Mouse (Mus musculus) embryonic facial prominence, embryonic 14.5 days (tissue): ENCODE measurements around the gene Casp8. TPM values are rescaled to one million over a fixed set of nuclear protein-coding genes. Genes with fewer than 3 reads are reported as not detected.
A peak's percentile ranks its signal among the peaks of the same experiment; 100 is the strongest.
"Not testable (repeated sequence)": the region's sequence is repeated elsewhere in the genome, so short reads cannot be mapped to it uniquely, and the experiment has no call there.

Experiments used
- ATAC-seq: fragments of 200-750 bp; cut with Nextera tagmentation; 2 replicates; pipeline ENCODE4 v1.8.0; 2017; ENCODE audit warnings: low read depth, moderate number of reproducible peaks, moderate TSS enrichment
- DNase-seq: peaks from one replicate; pipeline ENCODE4 v3.0.0-alpha.2; 2015; ENCODE audit warnings: low spot score
- H3K27ac ChIP-seq: fragments of 300-500 bp; sonication (generic); replicated peaks from 2 replicates; pipeline ENCODE4 v1.5.1; 2014; ENCODE audit warnings: low read depth, mild to moderate bottlenecking, low read length, moderate library complexity
- H3K27me3 ChIP-seq: fragments of 300-500 bp; sonication (generic); replicated peaks from 2 replicates; pipeline ENCODE4 v1.6.1; 2014; ENCODE audit warnings: low read length; ENCODE audit not compliant: control insufficient read depth, insufficient read depth
- H3K36me3 ChIP-seq: fragments of 300-500 bp; sonication (generic); 2 replicates; pipeline ENCODE4 v1.6.1; 2014; ENCODE audit warnings: low read length, mixed read lengths; ENCODE audit not compliant: control insufficient read depth, insufficient read depth
- H3K4me1 ChIP-seq: fragments of 300-500 bp; sonication (generic); 2 replicates; pipeline ENCODE4 v1.6.1; 2014; ENCODE audit warnings: antibody characterized with exemption, low read length; ENCODE audit not compliant: control insufficient read depth, insufficient read depth
- H3K4me2 ChIP-seq: fragments of 300-500 bp; sonication (generic); 2 replicates; pipeline ENCODE4 v1.6.1; 2014; ENCODE audit warnings: low read depth, mild to moderate bottlenecking, low read length, moderate library complexity, mixed read lengths
- H3K4me3 ChIP-seq: fragments of 300-500 bp; sonication (generic); 2 replicates; pipeline ENCODE4 v1.5.1; 2014; ENCODE audit warnings: low read depth, mild to moderate bottlenecking, low read length
- H3K9ac ChIP-seq: fragments of 300-500 bp; sonication (generic); 2 replicates; pipeline ENCODE4 v1.6.1; 2014; ENCODE audit warnings: low read depth, mild to moderate bottlenecking, low read length, moderate library complexity, mixed read lengths
- H3K9me3 ChIP-seq: fragments of 300-500 bp; sonication (generic); 2 replicates; pipeline ENCODE4 v1.6.1; 2016; ENCODE audit warnings: low read length; ENCODE audit not compliant: control insufficient read depth
- WGBS: fragments of 180-500 bp; shearing (Covaris S2); extraction: QIAGEN DNeasy Blood & Tissue Kit; methylation state at CpG from one replicate; pipeline ENCODE4 v1.1.7; 2014; 5-methylcytosine and 5-hydroxymethylcytosine counted together
- polyA plus RNA-seq: library from polyadenylated mRNA; unstranded; fragments of >200 nt; fragmentation: Nextera tagmentation; extraction: Ambion mirVana; gene quantifications from 2 replicates; pipeline ENCODE4 v1.2.1, GENCODE M21; 2014

Casp8 gene
- 23.3 and 24.2 TPM in 2 replicates for polyA plus RNA-seq

- Histone ChIP-seq H3K27me3 (no peaks in the 10 kb centered on the region), H3K36me3 (peaks cover 5% of the 10 kb centered on the region; the same call in 1 of the 2 replicates), H3K9ac (peak within 1 kb of the TSS; percentile 86), H3K4me3 (peak within 1 kb of the TSS; percentile 68), H3K4me1 (peaks cover 11% of the 10 kb centered on the region), H3K27ac (peak within 1 kb of the TSS; percentile 84), H3K9me3 (0 out of 2 replicates have a peak, but pooled peaks cover 4% of the 10 kb centered on the region), H3K4me2 (peak within 1 kb of the TSS; percentile 87)
- 0% methylated on average over 35 of the region's 42 CpGs for WGBS
- ATAC-seq, result peak; percentile 90
- DNase-seq, result peak; percentile 79
Measured at GRCm38 (mm10) chr1:58795291-58796058, at the start of gene Casp8. Gene Casp8 (plus strand): TSS chr1:58795374.

GRCm38 (mm10) chr1:58746880-58747279 lies 48.3 kb upstream of the Casp8 start:
- Histone ChIP-seq H3K4me2 (no peak overlapping the region), H3K4me3 (no peak overlapping the region), H3K27ac (no peak overlapping the region), H3K9me3 (no peaks in the 10 kb centered on the region), H3K9ac (no peak overlapping the region), H3K4me1 (no peaks in the 10 kb centered on the region), H3K36me3 (peaks cover 69% of the 10 kb centered on the region), H3K27me3 (no peaks in the 10 kb centered on the region)
- DNase-seq (peak; percentile 23), ATAC-seq (no peak)
- 71% methylated on average over 9 of the region's 9 CpGs for WGBS

GRCm38 (mm10) chr1:58759451-58759850 lies 35.7 kb upstream of the Casp8 start:
- H3K4me3 ChIP-seq, result no peak overlapping the region
- no peaks in the 10 kb centered on the region for H3K9me3 ChIP-seq
- DNase-seq (no peak), ATAC-seq (no peak)
- H3K9ac ChIP-seq, result no peak overlapping the region
- no peaks in the 10 kb centered on the region for H3K4me1 ChIP-seq
- H3K4me2 ChIP-seq, result no peak overlapping the region
- peaks cover 33% of the 10 kb centered on the region for H3K36me3 ChIP-seq
- 90% methylated on average over 3 of the region's 3 CpGs for WGBS
- H3K27ac ChIP-seq, result no peak overlapping the region
- H3K27me3 ChIP-seq, result no peaks in the 10 kb centered on the region

DNA sequence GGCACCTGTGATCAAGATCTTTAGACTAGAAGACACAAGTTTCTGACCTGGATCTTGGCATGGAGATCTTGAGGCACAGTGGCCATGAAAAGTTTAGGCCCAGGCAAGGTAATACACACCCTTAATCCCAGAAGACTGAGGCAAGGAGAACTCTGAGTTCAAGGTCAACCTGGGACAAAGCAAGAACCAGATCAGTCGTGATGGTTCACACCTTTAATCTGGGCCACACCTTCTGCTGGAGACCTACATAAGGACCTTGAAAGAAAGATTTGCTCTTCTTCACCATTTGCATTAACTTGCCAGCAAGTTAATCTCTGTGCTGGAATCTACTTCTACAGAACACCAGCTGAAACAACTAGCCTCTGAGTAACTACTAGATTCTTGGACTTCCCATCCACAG lies 34.6 kb upstream of the Casp8 start:
- Histone ChIP-seq H3K4me2 (no peak overlapping the region), H3K4me3 (no peak overlapping the region), H3K9ac (no peak overlapping the region), H3K4me1 (no peaks in the 10 kb centered on the region), H3K36me3 (peaks cover 23% of the 10 kb centered on the region), H3K27ac (no peak overlapping the region), H3K9me3 (no peaks in the 10 kb centered on the region), H3K27me3 (no peaks in the 10 kb centered on the region)
- WGBS, result 75% methylated on average over 1 of the region's 1 CpGs
- DNase-seq (no peak), ATAC-seq (no peak)

- not testable (repeated sequence) for H3K9ac ChIP-seq, H3K4me1 ChIP-seq, H3K4me3 ChIP-seq, H3K9me3 ChIP-seq, H3K4me2 ChIP-seq, H3K27me3 ChIP-seq, H3K27ac ChIP-seq
- 63% methylated on average over 5 of the region's 5 CpGs for WGBS
- ATAC-seq (peak; percentile 79; the same call in 1 of the 2 replicates), DNase-seq (peak; percentile 50)
- peaks cover 16% of the 10 kb centered on the region for H3K36me3 ChIP-seq
Measured at GRCm38 (mm10) chr1:58761391-58762275, 33.5 kb upstream of the Casp8 start.

- DNase-seq (no peak), ATAC-seq (no peak)
- Histone ChIP-seq H3K9me3 (no peaks in the 10 kb centered on the region), H3K27me3 (no peaks in the 10 kb centered on the region), H3K4me3 (no peak overlapping the region), H3K36me3 (peaks cover 13% of the 10 kb centered on the region), H3K4me2 (no peak overlapping the region), H3K9ac (no peak overlapping the region), H3K4me1 (no peaks in the 10 kb centered on the region), H3K27ac (no peak overlapping the region)
- WGBS, result 74% methylated on average over 5 of the region's 5 CpGs
Measured at GRCm38 (mm10) chr1:58762576-58762975, 32.6 kb upstream of the Casp8 start.

DNA sequence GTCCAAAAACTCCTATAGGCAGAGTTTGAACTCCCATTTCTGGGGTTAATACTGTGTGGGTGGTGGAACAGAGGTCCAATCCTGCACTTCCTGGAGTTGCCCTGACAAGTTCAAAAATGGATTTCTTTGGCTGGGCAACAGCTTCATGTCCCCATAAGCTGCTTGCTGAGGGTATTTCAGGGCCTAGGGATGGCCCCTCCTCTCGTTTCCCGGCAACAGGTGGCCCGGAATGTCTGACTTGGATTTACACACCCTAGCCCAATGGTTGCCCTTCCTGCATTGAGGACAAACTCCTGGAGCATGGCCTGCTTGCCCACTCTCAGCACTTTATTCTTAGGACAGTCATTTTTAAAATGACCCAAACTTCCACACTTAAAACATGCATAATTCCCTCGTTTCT lies 28.7 kb upstream of the Casp8 start:
- not testable (repeated sequence) for ATAC-seq, H3K4me2 ChIP-seq, H3K27me3 ChIP-seq, H3K4me3 ChIP-seq, H3K9ac ChIP-seq, H3K4me1 ChIP-seq, H3K27ac ChIP-seq, DNase-seq, H3K9me3 ChIP-seq, H3K36me3 ChIP-seq
- WGBS, result 80% methylated on average over 4 of the region's 4 CpGs

- H3K9ac ChIP-seq, result no peak overlapping the region
- H3K4me2 ChIP-seq, result no peak overlapping the region
- H3K36me3 ChIP-seq, result no peaks in the 10 kb centered on the region
- H3K4me3 ChIP-seq, result no peak overlapping the region
- no peaks in the 10 kb centered on the region for H3K4me1 ChIP-seq
- DNase-seq (no peak), ATAC-seq (no peak)
- H3K27me3 ChIP-seq, result no peaks in the 10 kb centered on the region
- H3K9me3 ChIP-seq, result no peaks in the 10 kb centered on the region
- H3K27ac ChIP-seq, result no peak overlapping the region
Measured at GRCm38 (mm10) chr1:58769136-58769535, 26.0 kb upstream of the Casp8 start.
